In the genomic region with DNA sequence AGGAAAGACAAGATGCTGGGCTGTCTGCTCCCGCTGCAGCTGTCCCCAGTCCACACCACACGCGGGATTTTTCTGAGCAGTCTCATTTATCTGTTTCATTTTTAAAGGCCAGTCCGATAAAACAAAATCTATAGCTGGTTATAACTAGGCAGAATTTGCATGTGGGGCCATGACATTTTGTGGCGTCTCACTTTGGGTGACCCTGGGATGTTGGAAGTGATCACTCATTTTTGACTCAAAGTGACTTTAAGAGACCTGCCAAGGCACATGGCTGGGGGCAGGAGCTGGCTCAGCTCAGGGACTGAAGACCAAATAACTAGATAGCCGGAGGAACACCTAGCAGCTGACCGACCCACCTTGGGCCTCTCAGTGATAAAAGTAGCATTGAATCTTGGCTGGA, we compare ENCODE assay signal across 32 mouse cellular contexts. TPM values are rescaled to one million over a fixed set of nuclear protein-coding genes. Genes with fewer than 3 reads are reported as not detected.
"Had no signal": no experiment of that assay in that cellular context is flagged by ENCODE, and none has a peak within 500 bp of the region (broad histone marks: within the 10 kb centered on the region; RNA-seq: fewer than 3 reads in every experiment).

No protein-coding gene starts in this region.

- H3K4me1 ChIP-seq: heart, embryonic 15.5 days; hindbrain, embryonic 15.5 days; intestine, embryonic 15.5 days; kidney, embryonic 15.5 days; limb, embryonic 10.5 days; limb, embryonic 12.5 days; liver, embryonic 15.5 days had no signal

- H3K36me3 ChIP-seq: heart, embryonic 13.5 days; heart, embryonic 15.5 days; hindbrain, embryonic 13.5 days; hindbrain, embryonic 15.5 days; intestine, embryonic 15.5 days; kidney, embryonic 15.5 days; limb, embryonic 10.5 days; limb, embryonic 12.5 days; liver, embryonic 13.5 days; liver, embryonic 15.5 days had no signal

- ATAC-seq: inflammation-experienced regulatory T-cells, adult 6 months; intestine, embryonic 15.5 days; liver, postnatal 0 days had no signal

- H3K9ac ChIP-seq: heart, embryonic 13.5 days; heart, embryonic 15.5 days; hindbrain, embryonic 13.5 days; hindbrain, embryonic 15.5 days; intestine, embryonic 15.5 days; kidney, embryonic 15.5 days; limb, embryonic 12.5 days; liver, embryonic 13.5 days; liver, embryonic 15.5 days; liver, postnatal 0 days had no signal

- H3K4me2 ChIP-seq: heart, embryonic 11.5 days; heart, embryonic 13.5 days; heart, embryonic 15.5 days; hindbrain, embryonic 13.5 days; hindbrain, embryonic 15.5 days; intestine, embryonic 15.5 days; kidney, embryonic 15.5 days; limb, embryonic 12.5 days; liver, embryonic 11.5 days; liver, embryonic 13.5 days; liver, embryonic 15.5 days had no signal

- H3K9me3 ChIP-seq: heart, embryonic 13.5 days; heart, embryonic 15.5 days; hindbrain, embryonic 13.5 days; hindbrain, embryonic 15.5 days; intestine, embryonic 15.5 days; kidney, embryonic 15.5 days; limb, embryonic 10.5 days; limb, embryonic 12.5 days; liver, embryonic 13.5 days; liver, embryonic 15.5 days had no signal

- H3K27me3 ChIP-seq: heart, embryonic 13.5 days; heart, embryonic 15.5 days; intestine, embryonic 15.5 days; liver, embryonic 13.5 days; liver, embryonic 15.5 days had no signal

- H3K4me3 ChIP-seq: heart, adult 2 months; heart, embryonic 13.5 days; heart, embryonic 15.5 days; hindbrain, embryonic 13.5 days; hindbrain, embryonic 15.5 days; intestine, embryonic 15.5 days; kidney, embryonic 15.5 days; left cerebral cortex, adult 2 months; limb, embryonic 10.5 days; limb, embryonic 12.5 days; liver, embryonic 13.5 days; liver, embryonic 15.5 days had no signal

- H3K27ac ChIP-seq: heart, adult 2 months; heart, embryonic 13.5 days; heart, embryonic 15.5 days; hindbrain, embryonic 15.5 days; intestine, embryonic 15.5 days; kidney, embryonic 15.5 days; kidney, postnatal 0 days; left cerebral cortex, adult 2 months; limb, embryonic 10.5 days; limb, embryonic 12.5 days; liver, embryonic 13.5 days; liver, embryonic 15.5 days had no signal

- DNase-seq: gastrocnemius, postnatal 14 days; gastrocnemius, postnatal 36 days; heart, adult 11 months; heart, adult 2 months; heart, postnatal 14 days; heart, postnatal 36 days; kidney, adult 11 months; kidney, adult 2 months; kidney, adult 9 months; kidney, postnatal 14 days; kidney, postnatal 36 days; layer of hippocampus, adult 9-11 months; layer of hippocampus, postnatal 36 days; liver; liver, embryonic 13.5 days; liver, postnatal 0 days had no signal

RNA-seq across cellular contexts. Expression of a gene that starts 31.9 kb away (rescaled TPM):
- total RNA-seq: gastrocnemius, adult 8-10 months; gastrocnemius, postnatal 14 days; gastrocnemius, postnatal 36 days; heart, adult 2 months; heart, postnatal 36 days; hematopoietic stem cell, adult 5-6 weeks had no signal
- polyA plus RNA-seq: liver, embryonic 15.5 days had no signal
